Mouse (Mus musculus) c-Kit-positive CD71-positive TER-119-negative erythroid progenitor cells, embryonic 14.5 days (primary cell): ENCODE measurements around the gene Lrrc63.

ENCODE experiments used
- DNase-seq: peaks from one replicate; pipeline ENCODE4 v3.0.0-alpha.2; 2013; ENCODE audit warnings: low read depth

Lrrc63 gene

DNA sequence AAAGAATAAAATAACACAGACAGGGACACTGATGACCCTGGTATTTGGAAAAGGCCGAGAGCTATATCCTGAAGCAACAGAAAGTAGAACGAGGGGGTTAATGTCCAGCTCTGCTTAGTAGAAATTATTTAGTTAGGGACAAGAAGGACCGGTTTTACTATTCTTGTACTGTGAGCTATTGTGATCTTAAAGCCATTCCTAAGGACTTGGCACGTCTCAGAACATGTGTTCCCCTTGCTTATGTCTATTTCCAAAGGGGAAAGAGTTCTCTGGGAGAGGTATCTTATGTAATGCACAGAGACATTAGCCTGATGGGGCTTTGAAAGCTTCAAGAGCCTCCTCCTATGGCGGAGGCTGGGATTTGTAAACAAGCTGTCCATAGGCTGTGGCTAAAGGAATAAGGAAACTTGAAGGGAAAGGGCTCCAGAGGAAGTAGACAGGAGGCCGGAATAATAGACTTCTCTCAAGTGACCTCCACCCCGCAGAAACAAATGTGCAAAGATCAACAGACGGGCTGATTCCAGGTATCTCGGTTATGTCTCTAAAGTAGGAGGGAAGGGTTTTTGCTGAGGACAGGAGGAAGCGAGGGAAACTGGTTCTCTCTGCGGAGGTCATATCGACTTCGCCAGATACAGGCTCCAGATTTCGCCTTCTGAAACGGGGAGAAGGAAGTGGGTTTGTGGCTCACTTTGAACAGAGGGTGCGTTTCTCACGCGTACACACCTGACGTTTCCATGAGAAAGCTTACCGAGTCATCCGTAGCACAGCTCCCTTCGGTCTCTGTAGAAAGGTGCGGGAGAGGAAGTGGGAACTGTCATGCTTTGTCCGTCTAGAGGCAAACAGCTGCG is 5.7 kb upstream of the Lrrc63 start:
- no peak for DNase-seq

GRCm38 (mm10) chr14:75131324-75131935 is 749 bp upstream of the Lrrc63 start:
- no peak for DNase-seq

GRCm38 (mm10) chr14:75121658-75122057 is 9.0 kb downstream of the Lrrc63 start:
- no peak for DNase-seq

- DNase-seq, result no peak
These were observed 27.7 kb downstream of the Lrrc63 start for GRCm38 (mm10) chr14:75102956-75103355.

GRCm38 (mm10) chr14:75077946-75078345 is 52.7 kb downstream of the Lrrc63 start:
- no peak for DNase-seq

DNA sequence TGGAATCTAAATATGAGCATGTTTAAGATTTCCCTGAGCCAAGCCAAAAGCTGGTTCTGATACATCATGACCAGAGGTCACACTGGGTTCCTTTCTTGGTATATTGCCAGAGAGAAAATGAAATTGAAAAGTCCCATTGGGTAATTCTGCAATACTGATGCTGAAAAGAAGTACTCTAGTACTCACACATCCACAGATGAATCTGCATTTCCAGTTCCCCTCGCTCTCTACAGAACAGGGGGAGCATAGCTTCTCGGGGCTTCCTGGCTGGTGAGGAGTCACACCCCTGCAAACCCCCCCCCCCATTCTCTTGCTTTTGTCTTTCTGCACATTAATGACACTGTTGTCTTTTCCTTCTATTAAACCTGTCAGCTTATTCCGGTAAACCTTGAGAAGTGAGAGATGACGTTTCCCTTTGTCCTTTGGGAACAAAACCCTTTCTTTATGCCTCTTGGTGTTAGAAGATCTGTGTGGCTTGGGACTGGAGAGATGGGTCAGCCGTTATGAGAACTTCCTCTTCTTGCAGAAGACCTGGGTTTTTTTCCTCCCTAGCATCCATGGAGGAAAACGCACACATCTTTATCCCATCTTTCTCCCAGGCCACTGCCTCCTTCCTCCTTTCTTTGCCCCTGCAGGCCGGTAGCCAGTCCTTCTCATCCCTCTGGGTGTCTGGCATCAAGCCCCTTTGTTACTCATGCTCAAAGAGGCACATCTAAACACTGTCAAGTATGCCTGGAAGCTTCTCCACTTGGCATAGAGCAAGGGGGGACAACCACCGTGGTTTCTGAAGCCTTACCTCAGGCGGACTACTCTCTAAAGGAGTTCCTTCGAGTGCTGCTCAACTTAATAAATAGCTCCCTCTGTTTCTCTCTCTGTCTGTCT is 55.1 kb downstream of the Lrrc63 start:
- no peak for DNase-seq

GRCm38 (mm10) chr14:75071091-75071490 is 59.6 kb downstream of the Lrrc63 start:
- no peak for DNase-seq

DNA sequence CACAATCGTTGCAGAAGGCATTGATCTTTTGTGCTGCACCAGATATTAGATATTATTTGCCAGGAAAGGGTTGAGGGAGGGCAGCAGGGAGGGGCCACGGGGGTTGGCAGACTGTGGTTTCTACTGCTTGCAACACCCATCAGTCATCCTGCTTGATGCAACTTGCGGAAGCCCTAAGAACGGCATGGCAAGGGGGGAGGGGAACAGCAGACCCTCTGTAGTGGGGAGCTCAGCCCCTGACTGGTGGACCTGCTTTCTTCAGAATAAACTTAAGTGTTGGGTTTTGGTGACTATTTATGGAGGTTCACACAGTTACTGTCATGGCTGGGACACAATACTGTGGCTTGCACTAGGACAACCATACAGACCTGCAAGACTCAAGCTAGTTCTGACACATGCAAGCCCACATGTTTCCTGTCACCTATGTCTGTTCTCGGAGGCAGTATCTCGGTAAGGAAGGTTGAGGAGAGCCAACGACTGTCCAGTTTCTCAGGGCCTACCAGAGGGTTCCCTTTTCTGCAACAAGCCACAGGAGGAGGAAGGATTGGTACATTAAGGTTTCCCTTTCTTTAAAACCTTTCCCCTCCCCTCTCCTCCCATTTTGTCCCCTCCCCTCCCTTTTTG is 61.2 kb downstream of the Lrrc63 start:
- DNase-seq, result no peak

GRCm38 (mm10) chr14:75068430-75069112 is 62.1 kb downstream of the Lrrc63 start:
- no peak for DNase-seq

- no peak for DNase-seq
These were observed 65.5 kb downstream of the Lrrc63 start for GRCm38 (mm10) chr14:75065211-75065610.

- DNase-seq, result no peak
These were observed 66.2 kb downstream of the Lrrc63 start for GRCm38 (mm10) chr14:75064520-75064919.

DNA sequence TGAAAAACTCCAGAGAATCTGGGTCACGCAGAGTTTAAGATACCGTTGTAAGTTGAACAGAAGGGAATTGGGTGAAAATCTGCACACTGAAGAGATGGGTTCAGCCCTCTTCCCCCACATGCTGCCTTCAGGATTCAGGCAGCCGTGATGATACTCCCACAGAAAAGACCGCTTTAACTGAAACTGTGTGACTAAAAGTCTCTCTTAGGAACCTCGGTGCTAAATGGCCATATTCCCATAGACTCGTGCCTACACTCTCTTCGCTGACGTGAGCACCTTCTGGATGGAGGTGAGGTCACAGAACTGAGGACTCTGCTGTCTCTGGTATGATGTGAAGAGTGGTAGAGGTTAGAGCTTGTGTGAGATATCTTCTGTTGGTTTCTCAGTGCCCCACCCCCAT is 66.7 kb downstream of the Lrrc63 start:
- DNase-seq, result no peak

GRCm38 (mm10) chr14:75060562-75060961 is 70.1 kb downstream of the Lrrc63 start:
- DNase-seq, result peak; percentile 29

DNA sequence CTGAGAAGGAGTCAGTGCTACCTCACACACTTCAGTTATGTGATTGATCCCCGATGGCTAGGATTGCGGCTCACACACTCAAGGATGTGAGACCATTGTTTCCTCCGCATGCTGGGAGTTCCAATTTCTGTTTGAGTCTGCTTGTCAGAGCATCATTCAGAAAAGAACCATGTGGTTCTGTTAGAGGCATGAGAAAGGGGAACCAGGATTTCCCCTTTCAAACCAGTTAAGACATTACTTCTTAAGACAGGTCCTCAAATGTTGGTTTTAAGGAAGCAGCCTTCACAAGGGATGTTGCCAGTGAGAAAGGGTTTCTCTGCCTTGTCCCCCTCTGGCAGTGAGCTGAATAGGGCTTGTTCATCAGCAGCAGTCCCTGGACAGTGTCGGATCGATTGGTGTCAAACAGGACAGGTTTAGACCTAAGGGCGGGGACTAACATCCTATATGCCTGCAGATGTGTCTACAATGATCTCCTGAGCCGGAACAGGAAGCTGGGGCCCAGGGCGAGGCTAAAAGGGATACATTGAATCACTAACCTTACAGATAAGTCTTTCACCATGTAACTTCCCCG is 73.7 kb downstream of the Lrrc63 start:
- DNase-seq, result no peak

GRCm38 (mm10) chr14:75054455-75055343 is 76.0 kb downstream of the Lrrc63 start:
- DNase-seq, result no peak

GRCm38 (mm10) chr14:75052451-75052850 is 78.2 kb downstream of the Lrrc63 start:
- DNase-seq, result no peak

DNA sequence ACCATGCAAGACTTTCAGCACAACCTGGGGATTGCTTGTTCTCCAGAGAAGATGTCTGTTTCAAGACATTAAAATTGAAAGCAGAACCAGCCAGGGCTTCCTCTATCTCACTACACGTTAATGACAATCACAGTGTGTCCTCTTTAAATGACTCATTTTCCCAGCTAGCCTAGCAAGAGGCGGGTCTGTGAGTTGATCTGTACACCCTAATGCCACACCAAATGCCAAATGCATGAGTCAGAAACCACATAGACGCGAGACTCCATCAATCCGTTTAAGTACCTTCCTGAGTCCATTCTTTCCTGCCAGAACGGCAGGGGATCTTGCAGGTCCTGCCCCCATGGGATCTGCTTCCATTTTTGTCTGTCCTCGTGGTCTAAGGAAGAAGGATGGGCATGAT is 85.5 kb downstream of the Lrrc63 start:
- no peak for DNase-seq

DNA sequence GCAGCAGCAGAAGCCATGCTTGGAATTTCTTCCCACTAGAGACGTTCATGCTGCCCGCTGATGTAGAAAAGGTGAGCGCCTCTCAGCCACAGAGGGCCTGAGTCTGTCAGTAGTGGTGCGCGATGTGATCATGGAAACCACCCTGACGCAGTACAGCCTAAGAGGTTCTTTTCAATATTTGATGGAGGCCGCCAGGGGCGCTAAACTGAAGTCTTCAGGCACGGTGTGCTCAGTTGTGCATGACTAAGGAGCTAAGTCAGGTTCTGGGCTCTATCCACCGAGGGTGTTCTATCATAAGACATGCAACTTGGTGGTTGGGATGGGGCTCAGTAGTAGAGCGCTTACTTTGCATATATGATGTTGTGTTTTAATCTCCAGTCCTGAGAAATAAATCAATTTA is 95.2 kb downstream of the Lrrc63 start:
- no peak for DNase-seq
